In the genomic region with DNA sequence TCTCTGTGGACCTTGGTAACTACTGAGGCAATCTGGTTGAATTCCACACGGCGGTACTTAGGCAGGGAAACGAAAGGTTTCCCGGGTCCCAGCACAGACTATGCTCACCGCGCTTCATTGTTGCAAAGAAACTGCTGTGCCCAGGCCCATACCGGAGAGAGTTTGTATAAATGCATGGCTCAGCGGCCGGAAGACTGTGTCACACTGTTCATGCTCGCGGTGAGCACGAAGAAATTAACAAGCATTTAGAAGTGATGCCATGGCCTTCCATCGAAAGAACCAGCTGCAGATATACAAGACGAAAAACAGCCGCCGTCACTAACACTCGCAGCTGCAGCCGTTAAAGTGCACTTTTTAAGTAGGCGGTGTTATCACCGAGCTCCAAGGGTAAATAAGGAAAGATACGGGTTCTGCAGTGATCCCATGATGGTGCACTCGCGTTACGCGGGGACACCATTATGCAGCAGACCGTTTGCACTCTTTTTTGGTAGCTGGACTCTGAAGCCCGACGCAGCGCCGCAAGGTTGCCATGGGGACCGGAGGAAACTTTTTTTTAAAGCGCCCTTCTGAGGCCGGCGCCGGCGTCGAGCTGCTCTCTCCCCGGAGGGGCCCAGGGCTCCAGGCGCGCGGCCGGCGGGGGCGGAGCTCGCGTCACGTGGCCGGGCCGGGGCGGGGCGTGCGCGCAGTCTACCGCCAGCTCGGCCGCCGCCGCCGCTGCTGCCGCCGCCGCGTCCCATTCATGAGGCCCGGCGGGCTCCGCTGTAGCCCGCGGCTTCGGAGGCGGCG, we compare ENCODE assay signal across 8 mouse cellular contexts. TPM values are rescaled to one million over a fixed set of nuclear protein-coding genes. Genes with fewer than 3 reads are reported as not detected.
DNase-seq lines count a peak whose midpoint lies in the region; ATAC-seq and TF ChIP-seq lines count a peak whose summit lies in the region.

No protein-coding gene starts in this region.

- H3K4me1 ChIP-seq in embryonic fibroblast, embryonic 13.5 days (ENCODE audit: control insufficient read depth, insufficient read depth, low read length) = peaks cover 5% of the 10 kb centered on the region
- peaks cover 31% of the 10 kb centered on the region for H3K4me1 ChIP-seq in heart, embryonic 11.5 days (ENCODE audit: control insufficient read depth, insufficient read depth, low read length)
- H3K4me1 ChIP-seq in kidney, embryonic 15.5 days = peaks cover 58% of the 10 kb centered on the region

- 0 out of 2 replicates have a peak overlapping the region, but pooled peaks have one; percentile 30 for H3K27ac ChIP-seq in embryonic fibroblast, embryonic 13.5 days (ENCODE audit: insufficient read depth, low read length)
- H3K27ac ChIP-seq in heart, embryonic 11.5 days (ENCODE audit: low read depth, low read length) = peak overlapping the region; percentile 92
- H3K27ac ChIP-seq in kidney, embryonic 15.5 days = peak overlapping the region; percentile 96

- under 1% methylated on average over 70 of the region's 71 CpGs for WGBS in heart, embryonic 11.5 days (ENCODE audit: insufficient replicate concordance)
- WGBS in kidney, embryonic 15.5 days = 0% methylated on average over 67 of the region's 71 CpGs

- peak; percentile 98 for ATAC-seq in heart, embryonic 11.5 days (replicated peaks; ENCODE audit: insufficient number of reproducible peaks, low FRiP score, low TSS enrichment)
- ATAC-seq in kidney, embryonic 15.5 days (replicated peaks; ENCODE audit: low FRiP score) = peak; percentile 97

- TF ChIP-seq POLR2A in embryonic fibroblast, embryonic 13.5 days (IDR thresholded peaks at IDR 0.05; ENCODE audit: low read depth, low read length) = peak; percentile 42; the same call in 1 of the 2 replicates

- peak overlapping the region; percentile 96 for H3ac ChIP-seq in C2C12 (ENCODE audit: control insufficient read depth, insufficient read length, low read depth)

- peak overlapping the region; percentile 90 for H3K9ac ChIP-seq in heart, embryonic 11.5 days (ENCODE audit: low read depth, low read length)
- H3K9ac ChIP-seq in kidney, embryonic 15.5 days = peak overlapping the region; percentile 97

- no peaks in the 10 kb centered on the region for H3K27me3 ChIP-seq in C2C12 (ENCODE audit: control insufficient read depth, insufficient read depth, insufficient read length)
- H3K27me3 ChIP-seq in heart, embryonic 11.5 days (ENCODE audit: control insufficient read depth, insufficient read depth, low read length) = no peaks in the 10 kb centered on the region
- H3K27me3 ChIP-seq in kidney, embryonic 15.5 days = no peaks in the 10 kb centered on the region

- H3K4me3 ChIP-seq in C2C12 (ENCODE audit: insufficient read depth, poor library complexity, severe bottlenecking) = peak overlapping the region; percentile 69
- peak overlapping the region; percentile 60 for H3K4me3 ChIP-seq in embryonic fibroblast, embryonic 13.5 days (ENCODE audit: insufficient read depth, low read length)
- peak overlapping the region; percentile 95 for H3K4me3 ChIP-seq in heart, embryonic 11.5 days (ENCODE audit: low read depth, low read length)
- peak overlapping the region; percentile 94 for H3K4me3 ChIP-seq in kidney, embryonic 15.5 days (replicated peaks)

- H3K79me2 ChIP-seq in C2C12 (ENCODE audit: control insufficient read depth, insufficient read depth) = peaks cover 46% of the 10 kb centered on the region

- H3K79me3 ChIP-seq in C2C12 (ENCODE audit: low read depth) = peaks cover 37% of the 10 kb centered on the region

- peak overlapping the region; percentile 92 for H3K4me2 ChIP-seq in heart, embryonic 11.5 days
- peak overlapping the region; percentile 87 for H3K4me2 ChIP-seq in kidney, embryonic 15.5 days

- peak; percentile 90 for DNase-seq in brain, adult 2 months (ENCODE audit: low read depth, low spot score)
- peak; percentile 95 for DNase-seq in liver
- peak; percentile 45 to 85 for DNase-seq in monocyte, adult 2 months (ENCODE audit: low read depth in 1 of 2, low spot score in 2 of 2)
- DNase-seq in spleen, postnatal 14 days (ENCODE audit: low spot score in 2 of 2) = peak; percentile 88 to 92

- H3K9me3 ChIP-seq in heart, embryonic 11.5 days (replicated peaks; ENCODE audit: control insufficient read depth, low read length) = no peaks in the 10 kb centered on the region
- no peaks in the 10 kb centered on the region for H3K9me3 ChIP-seq in kidney, embryonic 15.5 days (replicated peaks)

- no peak for TF ChIP-seq CTCF in C2C12 (IDR thresholded peaks at IDR 0.05; ENCODE audit: control insufficient read depth, insufficient read depth, insufficient read length)
- no peak for TF ChIP-seq CTCF in embryonic fibroblast, embryonic 13.5 days (IDR thresholded peaks at IDR 0.05; ENCODE audit: borderline replicate concordance, insufficient read depth, low read length)

- no peaks in the 10 kb centered on the region for H3K36me3 ChIP-seq in C2C12 (ENCODE audit: control insufficient read depth, insufficient read depth)
- no peaks in the 10 kb centered on the region for H3K36me3 ChIP-seq in heart, embryonic 11.5 days (ENCODE audit: control insufficient read depth, insufficient read depth, low read length)
- H3K36me3 ChIP-seq in kidney, embryonic 15.5 days = no peaks in the 10 kb centered on the region

TF ChIP-seq in C2C12, 6 proteins besides CTCF, POLR2A, EP300 and RAD21:
- TF ChIP-seq MYOD1 (IDR thresholded peaks at IDR 0.05; ENCODE audit: control insufficient read depth, insufficient read length, low read depth) (no peak), MYOG (IDR thresholded peaks at IDR 0.05; ENCODE audit: control insufficient read depth, extremely low read depth, insufficient read length) (no peak), MAX (IDR thresholded peaks at IDR 0.05) (peak; percentile 56), USF1 (IDR thresholded peaks at IDR 0.05; ENCODE audit: low read depth) (peak; percentile 82), FOSL1 (IDR thresholded peaks at IDR 0.05; ENCODE audit: insufficient read depth, low read length, poor library complexity, severe bottlenecking) (no peak), CEBPB (IDR thresholded peaks at IDR 0.05; ENCODE audit: low read depth) (no peak)

RNA-seq across cellular contexts. Expression of gene Lpin2, which starts 0.7 kb away (rescaled TPM):
- 9.3 TPM for polyA plus RNA-seq in C2C12 (2012; fragmentation: generic; extraction: Trizol)
- polyA plus RNA-seq in embryonic fibroblast, embryonic 13.5 days (2011; ENCODE audit: insufficient read length, low read depth, missing spikeins) = 16.9 and 20.7 TPM in 2 replicates
- 21.9 and 22.5 TPM in 2 replicates for polyA plus RNA-seq in heart, embryonic 11.5 days (2014; fragmentation: Nextera tagmentation; extraction: Ambion mirVana)
- polyA plus RNA-seq in kidney, embryonic 15.5 days (2015; fragmentation: Nextera tagmentation; extraction: Ambion mirVana) = 70.7 and 75.3 TPM in 2 replicates

Comparison
In these comparisons a context has a peak if more than half of its experiments do, and no peak if none do; other contexts are left out.
1. Peak in every context shown above with its lines: DNase-seq, ATAC-seq, H3K4me3 ChIP-seq and H3K27ac ChIP-seq.
2. H3K27ac ChIP-seq: peak in every context shown above with its lines; median percentile 96 in kidney, embryonic 15.5 days; 92 in heart, embryonic 11.5 days; 30 in embryonic fibroblast, embryonic 13.5 days.